Mouse (Mus musculus) liver, postnatal 0 days (tissue): ENCODE measurements at regions not wholly inside any gene's neighbourhood (a gene's known extent, or its start where the extent isn't known, plus 50 kb on each side); places are given as distances from the start of the nearest gene placed in this dataset.

Source experiments
- ATAC-seq: fragments of 200-750 bp; cut with Nextera tagmentation; 2 replicates; pipeline ENCODE4 v1.8.0; 2017; ENCODE audit warnings: mild to moderate bottlenecking, moderate library complexity
- DNase-seq: peaks from one replicate; pipeline ENCODE4 v3.0.0-alpha.2; 2016
- H3K27ac ChIP-seq: fragments of 300-500 bp; sonication (generic); 2 replicates; pipeline ENCODE4 v1.5.1; 2014; ENCODE audit warnings: antibody characterized with exemption, moderate library complexity, mild to moderate bottlenecking, low read depth
- H3K27me3 ChIP-seq: fragments of 300-500 bp; sonication (generic); 2 replicates; pipeline ENCODE4 v1.6.1; 2014; ENCODE audit warnings: low read length, control low read depth, mixed read lengths; ENCODE audit not compliant: insufficient read depth
- H3K36me3 ChIP-seq: fragments of 300-500 bp; sonication (generic); replicated peaks from 2 replicates; pipeline ENCODE4 v1.6.1; 2014; ENCODE audit warnings: mild to moderate bottlenecking, control low read depth, low read length, moderate library complexity, mixed read lengths; ENCODE audit not compliant: insufficient read depth
- H3K4me1 ChIP-seq: fragments of 300-500 bp; sonication (generic); 2 replicates; pipeline ENCODE4 v1.6.1; 2014; ENCODE audit warnings: antibody characterized with exemption, mild to moderate bottlenecking, control low read depth; ENCODE audit not compliant: insufficient read depth
- H3K4me2 ChIP-seq: fragments of 300-500 bp; sonication (generic); 2 replicates; pipeline ENCODE4 v1.6.1; 2014; ENCODE audit warnings: low read depth, mild to moderate bottlenecking, low read length, moderate library complexity, mixed read lengths
- H3K4me3 ChIP-seq: fragments of 300-500 bp; sonication (generic); 2 replicates; pipeline ENCODE4 v1.5.1; 2014; ENCODE audit warnings: low read depth, low read length
- H3K9ac ChIP-seq: fragments of 300-500 bp; sonication (generic); replicated peaks from 2 replicates; pipeline ENCODE4 v1.6.1; 2014; ENCODE audit warnings: mild to moderate bottlenecking, moderate library complexity
- H3K9me3 ChIP-seq: fragments of 300-500 bp; sonication (generic); 2 replicates; pipeline ENCODE4 v1.6.1; 2016; ENCODE audit warnings: mild to moderate bottlenecking, control low read depth, low read length, mixed read lengths
- CTCF ChIP-seq: sonication (generic); IDR thresholded peaks from 2 replicates; pipeline ENCODE4 v1.5.1; 2016; ENCODE audit warnings: antibody characterized with exemption, low read depth
- EP300 ChIP-seq: IDR thresholded peaks from 2 replicates; pipeline ENCODE4 v1.6.1; 2016; ENCODE audit warnings: antibody characterized with exemption, low read depth, mild to moderate bottlenecking
- WGBS: fragments of 180-500 bp; shearing (Covaris S2); extraction: QIAGEN DNeasy Blood & Tissue Kit; methylation state at CpG from one replicate; pipeline ENCODE4 v1.1.7; 2014; ENCODE audit not compliant: insufficient replicate concordance; 5-methylcytosine and 5-hydroxymethylcytosine counted together

- 55% methylated on average over 7 of the region's 7 CpGs for WGBS
- no peaks in the 10 kb centered on the region for H3K27me3 ChIP-seq
- no peak overlapping the region for H3K4me3 ChIP-seq
- DNase-seq (no peak), ATAC-seq (no peak)
- no peaks in the 10 kb centered on the region for H3K36me3 ChIP-seq
- no peaks in the 10 kb centered on the region for H3K4me1 ChIP-seq
- H3K9ac ChIP-seq: no peak overlapping the region
- TF ChIP-seq CTCF (no peak), EP300 (no peak)
- no peak overlapping the region for H3K4me2 ChIP-seq
- no peaks in the 10 kb centered on the region for H3K9me3 ChIP-seq
- H3K27ac ChIP-seq: no peak overlapping the region
Observed at GRCm38 (mm10) chr6:51057229-51057628, 375.2 kb upstream of the Nfe2l3 start.

GRCm38 (mm10) chr6:51059923-51060847 lies 372.3 kb upstream of the Nfe2l3 start:
- ATAC-seq (no peak), DNase-seq (no peak)
- H3K4me1 ChIP-seq: no peaks in the 10 kb centered on the region
- TF ChIP-seq EP300 (no peak), CTCF (no peak)
- H3K27me3 ChIP-seq: no peaks in the 10 kb centered on the region
- H3K9ac ChIP-seq: no peak overlapping the region
- H3K27ac ChIP-seq: no peak overlapping the region
- H3K9me3 ChIP-seq: no peaks in the 10 kb centered on the region
- no peak overlapping the region for H3K4me3 ChIP-seq
- WGBS: 70% methylated on average over 7 of the region's 7 CpGs
- H3K36me3 ChIP-seq: no peaks in the 10 kb centered on the region
- H3K4me2 ChIP-seq: no peak overlapping the region

- no peaks in the 10 kb centered on the region for H3K36me3 ChIP-seq
- H3K4me3 ChIP-seq: no peak overlapping the region
- H3K4me2 ChIP-seq: no peak overlapping the region
- H3K9ac ChIP-seq: no peak overlapping the region
- 78% methylated on average over 17 of the region's 17 CpGs for WGBS
- DNase-seq (no peak), ATAC-seq (no peak)
- H3K27ac ChIP-seq: no peak overlapping the region
- TF ChIP-seq CTCF (no peak), EP300 (no peak)
- no peaks in the 10 kb centered on the region for H3K9me3 ChIP-seq
- H3K4me1 ChIP-seq: no peaks in the 10 kb centered on the region
- H3K27me3 ChIP-seq: no peaks in the 10 kb centered on the region
Observed at GRCm38 (mm10) chr6:51060848-51061535, 371.5 kb upstream of the Nfe2l3 start.

- H3K27ac ChIP-seq: no peak overlapping the region
- H3K4me2 ChIP-seq: no peak overlapping the region
- no peaks in the 10 kb centered on the region for H3K27me3 ChIP-seq
- no peaks in the 10 kb centered on the region for H3K36me3 ChIP-seq
- no peak overlapping the region for H3K9ac ChIP-seq
- TF ChIP-seq CTCF (no peak), EP300 (no peak)
- DNase-seq: no peak
- no peak for ATAC-seq
- no peak overlapping the region for H3K4me3 ChIP-seq
- no peaks in the 10 kb centered on the region for H3K9me3 ChIP-seq
- H3K4me1 ChIP-seq: no peaks in the 10 kb centered on the region
- WGBS: 76% methylated on average over 6 of the region's 6 CpGs
Observed at GRCm38 (mm10) chr6:51065156-51065555, 367.3 kb upstream of the Nfe2l3 start.

GRCm38 (mm10) chr6:51067332-51067731 lies 365.1 kb upstream of the Nfe2l3 start:
- Histone ChIP-seq H3K36me3 (no peaks in the 10 kb centered on the region), H3K27ac (no peak overlapping the region), H3K4me2 (no peak overlapping the region), H3K4me3 (no peak overlapping the region), H3K9ac (no peak overlapping the region), H3K9me3 (no peaks in the 10 kb centered on the region), H3K4me1 (no peaks in the 10 kb centered on the region), H3K27me3 (no peaks in the 10 kb centered on the region)
- DNase-seq (no peak), ATAC-seq (no peak)
- TF ChIP-seq EP300 (no peak), CTCF (no peak)
- 76% methylated on average over 11 of the region's 11 CpGs for WGBS

- Histone ChIP-seq H3K27me3 (no peaks in the 10 kb centered on the region), H3K4me3 (no peak overlapping the region), H3K27ac (no peak overlapping the region), H3K4me1 (no peaks in the 10 kb centered on the region), H3K36me3 (no peaks in the 10 kb centered on the region), H3K9ac (no peak overlapping the region), H3K4me2 (no peak overlapping the region), H3K9me3 (no peaks in the 10 kb centered on the region)
- 76% methylated on average over 5 of the region's 5 CpGs for WGBS
- ATAC-seq (no peak), DNase-seq (no peak)
- TF ChIP-seq CTCF (no peak), EP300 (no peak)
Observed at GRCm38 (mm10) chr6:51069945-51070344, 362.5 kb upstream of the Nfe2l3 start.
